Mouse (Mus musculus) CD8-positive naive resting alpha-beta T cell, adult 57 days (primary cell): ENCODE results near the gene Epn1. TPM values are rescaled to one million over a fixed set of nuclear protein-coding genes. Genes with fewer than 3 reads are reported as not detected.

ENCODE experiments used
- total RNA-seq: library from RNA; stranded (reverse); gene quantifications from one replicate; pipeline ENCODE4 v1.2.4, GENCODE M21; 2023

Gene Epn1
- 106 TPM for total RNA-seq

DNA sequence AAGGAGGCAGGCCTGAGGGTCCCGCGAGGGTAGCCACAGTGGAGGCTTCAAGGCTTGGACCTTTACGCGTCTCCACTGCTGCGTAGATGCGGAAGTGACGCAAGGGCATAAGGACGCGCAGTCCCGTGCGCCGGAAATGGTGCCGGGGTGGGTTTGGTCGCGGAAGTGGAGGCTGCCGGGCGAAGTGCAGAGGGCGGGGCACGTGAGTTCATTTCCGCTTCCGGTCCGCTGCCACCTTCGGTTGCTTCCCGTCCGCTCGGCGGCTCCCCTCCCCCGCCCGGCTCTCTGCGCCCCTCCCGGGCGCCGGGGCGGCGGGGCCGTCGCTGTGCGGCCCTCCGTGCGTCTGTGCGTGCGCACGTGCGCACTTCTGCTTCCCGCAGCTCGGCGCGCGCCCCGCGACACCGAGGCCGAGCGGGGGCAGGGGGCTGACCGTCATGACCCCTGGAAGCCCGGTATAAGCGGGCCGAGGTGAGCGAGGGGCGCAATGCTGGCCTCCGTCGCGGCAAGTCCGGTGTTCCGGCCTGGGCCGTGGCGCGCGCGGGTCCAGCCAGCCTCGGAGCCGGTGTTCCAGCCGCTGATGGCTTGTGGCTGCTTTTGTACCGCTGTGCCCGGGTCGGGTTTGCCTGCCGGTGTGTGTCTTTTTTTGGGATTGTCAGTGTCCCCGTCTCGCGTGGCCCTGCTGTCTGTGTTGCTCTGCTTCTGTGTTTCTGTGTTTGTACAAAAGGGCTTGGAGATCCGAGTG, at the start of gene Epn1:
Gene Epn1 (plus strand): TSS at position 226 of the 742 bp plus-strand sequence.

DNA sequence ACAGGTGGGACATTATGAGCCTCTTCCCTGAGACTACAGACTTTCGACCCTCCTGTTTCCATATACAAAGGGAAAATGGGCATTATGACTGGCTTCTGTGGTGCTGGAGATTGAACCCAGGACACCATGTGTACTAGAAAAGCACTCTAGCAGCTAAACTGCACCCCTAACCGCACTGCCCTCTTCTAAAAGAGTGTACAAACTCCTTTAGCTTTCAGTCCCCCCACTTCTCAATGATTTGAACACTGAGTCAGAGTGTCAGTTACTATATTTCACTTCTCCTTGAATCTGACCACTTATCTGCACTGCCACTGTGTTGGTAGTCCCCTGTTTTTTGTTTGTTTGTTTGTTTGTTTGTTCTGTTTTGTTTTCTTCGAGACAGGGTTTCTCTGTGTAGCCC, 46.2 kb upstream of the Epn1 start, which contains the start of gene 4632433K11Rik:
Gene 4632433K11Rik (plus strand): TSS at position 301 of the 400 bp plus-strand sequence.

DNA sequence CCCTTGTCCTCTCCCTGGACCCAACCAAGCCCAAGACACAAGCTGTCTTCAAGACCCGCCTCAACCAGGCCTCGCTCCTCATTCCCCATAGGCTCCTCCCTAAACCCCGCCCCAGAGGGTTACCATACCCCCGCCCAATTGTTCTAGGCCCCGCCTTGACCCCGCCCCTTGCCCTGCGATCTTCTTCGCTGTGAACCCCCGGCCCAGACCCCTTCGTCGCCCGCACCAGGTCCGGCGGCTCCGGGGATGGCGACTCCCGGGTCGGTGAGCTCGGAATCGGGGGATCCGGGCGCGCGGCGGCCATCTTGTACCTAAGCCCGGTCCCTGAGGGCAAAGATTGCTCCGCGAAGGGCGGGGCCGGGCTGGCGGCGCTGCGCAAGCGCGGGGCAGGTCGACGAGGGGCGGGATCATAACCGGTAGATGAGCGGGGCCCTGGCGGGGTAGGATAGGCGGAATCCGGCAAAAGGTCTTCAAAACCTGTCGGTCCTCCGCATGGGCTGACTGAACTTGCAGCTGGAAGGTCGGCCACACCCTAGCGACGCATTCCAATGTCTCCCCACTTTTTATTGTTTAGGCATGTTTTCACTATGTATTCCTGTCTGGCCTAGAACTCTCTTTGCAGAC, 41.8 kb upstream of the Epn1 start, which contains the start of gene Zfp784:
Gene Zfp784 (minus strand): TSS at position 338 of the 624 bp plus-strand sequence.

DNA sequence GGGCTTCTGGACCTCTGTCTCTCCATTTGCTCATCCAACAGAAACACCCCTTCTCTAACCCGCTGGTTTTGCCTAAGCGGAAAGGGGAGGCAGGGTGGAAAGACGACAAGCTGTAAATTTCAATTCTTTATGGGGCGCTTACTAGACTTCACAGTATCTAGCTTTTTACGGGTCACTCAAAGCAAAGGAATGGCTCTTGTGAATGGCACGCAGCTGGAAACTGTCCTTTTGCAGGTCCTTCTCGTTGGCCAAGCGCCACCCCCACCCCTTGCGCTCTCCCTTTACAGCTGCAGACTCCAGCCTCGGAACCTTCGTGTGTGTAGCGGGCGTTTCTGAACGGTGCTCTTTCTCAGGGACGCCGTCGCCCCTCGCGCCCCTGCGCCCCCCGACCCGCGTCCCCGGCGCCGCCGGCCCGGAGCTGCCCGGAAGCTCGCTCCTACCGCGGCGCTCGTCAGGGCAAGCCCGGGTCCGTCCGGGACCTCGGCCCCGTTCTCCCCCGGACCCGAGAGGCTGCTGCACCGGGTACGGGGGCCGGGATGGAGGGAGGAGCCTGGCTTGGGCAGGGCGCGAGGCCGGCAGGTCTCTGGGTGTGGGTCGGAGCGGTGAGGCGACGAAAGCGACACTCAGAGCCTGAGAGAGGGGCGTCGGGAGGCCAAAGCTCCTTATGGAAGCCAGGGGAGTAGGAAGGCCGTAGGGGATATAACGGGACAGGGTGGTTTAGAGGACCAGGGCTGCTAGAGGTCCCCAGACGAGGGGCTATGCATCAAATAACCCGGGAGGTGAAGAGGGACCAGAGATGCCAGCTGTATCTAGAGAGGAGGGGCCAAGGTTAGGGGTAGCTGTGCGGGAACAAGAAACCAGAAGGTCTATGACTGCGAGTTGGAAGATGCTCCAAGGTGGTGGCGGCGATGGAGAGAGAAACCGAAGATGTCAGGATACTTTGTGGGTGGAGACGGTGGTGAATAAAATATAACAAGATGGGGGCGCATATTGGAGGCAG, 28.5 kb upstream of the Epn1 start, which contains the start of gene Zfp580:
Gene Zfp580 (plus strand): TSS at position 346 of the 1,000 bp plus-strand sequence.

DNA sequence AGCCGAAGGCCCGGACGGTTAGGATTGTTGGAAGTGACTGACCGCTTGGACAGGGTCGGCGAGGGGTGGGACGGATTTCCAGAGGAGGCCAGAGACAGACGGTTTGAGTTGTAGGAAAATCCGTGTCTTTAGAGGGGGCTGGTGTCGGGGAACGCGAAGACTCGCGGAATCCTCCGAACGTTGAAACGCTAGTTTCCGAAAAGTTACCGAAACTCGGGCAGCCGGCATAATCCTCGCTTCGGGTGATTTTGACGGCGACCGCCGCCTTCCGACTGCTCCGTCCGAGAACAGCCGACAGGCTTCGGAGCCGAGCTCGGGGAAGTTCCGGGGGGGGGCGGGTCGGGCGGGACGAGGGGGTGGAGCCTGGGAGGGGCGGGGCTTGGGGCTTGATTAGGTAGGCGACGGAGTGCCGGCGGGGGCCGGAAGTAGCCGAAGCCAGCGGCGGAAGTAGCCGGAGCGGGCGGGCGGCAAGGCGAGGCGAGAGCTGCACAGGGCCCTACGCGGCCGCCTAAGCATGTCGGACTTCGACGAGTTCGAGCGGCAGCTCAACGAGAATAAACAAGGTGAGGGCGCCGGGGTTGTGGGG, 18.2 kb upstream of the Epn1 start, which contains the start of gene U2af2:
Gene U2af2 (plus strand): TSS at position 370 of the 586 bp plus-strand sequence.

DNA sequence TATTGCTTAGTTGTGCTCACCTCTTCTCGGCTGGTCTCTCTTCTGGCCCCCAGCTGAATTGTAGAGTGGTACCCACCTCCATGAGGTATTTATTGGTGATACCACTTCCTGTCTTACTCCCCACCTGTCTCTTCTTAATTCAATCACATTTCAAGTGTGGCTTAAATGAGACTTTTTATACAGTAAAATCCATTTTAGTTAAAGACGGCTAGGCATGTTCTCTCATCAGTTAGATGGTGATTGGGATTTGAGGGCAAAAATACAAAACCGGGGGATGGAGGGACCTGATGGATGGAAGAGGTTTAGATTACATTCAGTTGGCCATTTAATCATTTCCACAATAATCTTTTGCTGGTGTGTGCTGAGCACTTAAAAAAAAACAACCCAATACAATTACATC, 36.8 kb downstream of the Epn1 start, which contains the start of gene Rfpl4:
Gene Rfpl4 (minus strand): TSS at position 101 of the 400 bp plus-strand sequence.

DNA sequence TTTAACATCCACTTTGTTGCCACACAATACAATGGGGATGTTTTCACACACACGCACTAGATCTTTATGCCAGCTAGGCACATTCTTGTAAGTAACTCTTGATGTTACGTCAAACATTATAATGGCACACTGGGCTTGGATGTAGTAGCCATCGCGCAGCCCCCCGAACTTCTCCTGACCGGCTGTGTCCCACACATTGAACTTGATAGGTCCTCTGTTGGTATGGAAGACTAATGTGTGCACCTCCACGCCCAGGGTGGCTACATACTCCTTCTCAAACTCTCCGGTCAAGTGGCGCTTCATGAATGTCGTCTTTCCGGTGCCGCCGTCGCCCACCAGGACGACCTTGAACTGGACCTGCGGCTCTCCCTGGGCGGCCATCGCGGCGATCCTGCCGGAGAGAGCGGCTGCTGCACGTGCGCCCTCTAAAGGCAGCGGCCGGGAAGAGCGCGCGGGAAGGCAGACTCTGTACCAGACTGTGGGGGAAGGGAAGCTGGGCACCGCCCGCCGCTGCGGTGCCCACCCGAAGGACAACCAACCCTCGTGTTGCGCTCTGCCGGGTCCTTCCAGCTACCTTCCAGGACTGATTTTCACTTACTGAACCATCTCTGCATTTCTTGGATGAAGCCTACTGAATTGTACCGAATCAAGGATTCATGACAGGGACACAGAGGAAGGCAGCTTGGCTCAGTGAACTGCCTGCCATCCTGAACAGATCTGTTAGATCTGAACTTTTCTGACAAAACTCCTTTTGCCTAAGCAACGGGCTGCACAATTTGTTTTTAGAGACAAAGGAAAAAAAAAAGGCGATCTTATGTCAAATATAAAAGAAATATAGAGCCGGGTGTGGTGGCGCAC, 45.7 kb downstream of the Epn1 start, which contains the start of gene Rasl2-9:
Gene Rasl2-9 (minus strand): TSS at position 402 of the 858 bp plus-strand sequence.

Other genes with a start within 250 kb of the Epn1 start
- 0.12 TPM for gene Shisa7, start 235.5 kb upstream of the Epn1 start, total RNA-seq
- 3.4 TPM for gene Isoc2b, start 210.0 kb upstream of the Epn1 start, total RNA-seq
- 10.2 TPM for gene Isoc2a, start 203.1 kb upstream of the Epn1 start, total RNA-seq
- not detected for gene Gm36210, start 173.7 kb upstream of the Epn1 start, total RNA-seq
- 36.5 TPM for gene Zfp628, start 165.0 kb upstream of the Epn1 start, total RNA-seq
- 16.7 TPM for gene Nat14, start 158.2 kb upstream of the Epn1 start, total RNA-seq
- 0.64 TPM for gene Ssc5d, start 154.4 kb upstream of the Epn1 start, total RNA-seq
- not detected for gene Sbk2, start 115.8 kb upstream of the Epn1 start, total RNA-seq
- gene Sbk3, start 109.1 kb upstream of the Epn1 start, total RNA-seq = not detected
- 29.8 TPM for gene Zfp579, start 84.1 kb upstream of the Epn1 start, total RNA-seq
- 9.5 TPM for gene Zfp524, start 65.8 kb upstream of the Epn1 start, total RNA-seq
- gene Fiz1, start 65.5 kb upstream of the Epn1 start, total RNA-seq = 51.1 TPM
- gene Gm44973, start 64.7 kb upstream of the Epn1 start, total RNA-seq = not detected
- 53.7 TPM for gene Zfp865, start 59.9 kb upstream of the Epn1 start, total RNA-seq
- gene Ccdc106, start 59.7 kb upstream of the Epn1 start, total RNA-seq = not detected
- gene 4632433K11Rik, start 46.1 kb upstream of the Epn1 start, total RNA-seq = not detected
- gene Zfp784, start 41.8 kb upstream of the Epn1 start, total RNA-seq = 8.6 TPM
- 7.7 TPM for gene Zfp580, start 28.7 kb upstream of the Epn1 start, total RNA-seq
- 400 TPM for gene U2af2, start 18.1 kb upstream of the Epn1 start, total RNA-seq
- gene Rfpl4, start 36.7 kb downstream of the Epn1 start, total RNA-seq = not detected
- gene Rasl2-9, start 45.7 kb downstream of the Epn1 start, total RNA-seq = not detected
- 0.03 TPM for gene Vmn1r55, start 69.4 kb downstream of the Epn1 start, total RNA-seq
- gene Vmn1r56, start 116.5 kb downstream of the Epn1 start, total RNA-seq = not detected
- not detected for gene Vmn1r57, start 138.3 kb downstream of the Epn1 start, total RNA-seq